Mouse (Mus musculus) neutrophil, adult 5-6 weeks (primary cell): ENCODE results near the gene AB124611. TPM values are rescaled to one million over a fixed set of nuclear protein-coding genes. Genes with fewer than 3 reads are reported as not detected.

Source experiments
- ATAC-seq: fragments of 151-379, 151-347 bp; 2 replicates; pipeline ENCODE4 v1.8.0; 2017; ENCODE audit warnings: mild to moderate bottlenecking, moderate TSS enrichment; ENCODE audit not compliant: insufficient number of reproducible peaks, poor library complexity, low FRiP score, severe bottlenecking; ENCODE audit errors: extremely low read depth
- total RNA-seq: library from RNA; stranded (forward); fragments of 200-1000 nt; gene quantifications from 2 replicates; pipeline ENCODE4 v1.2.3, GENCODE M21; 2017

AB124611 gene
- total RNA-seq, 1 experiment from 2014 or later = 333 TPM

DNA sequence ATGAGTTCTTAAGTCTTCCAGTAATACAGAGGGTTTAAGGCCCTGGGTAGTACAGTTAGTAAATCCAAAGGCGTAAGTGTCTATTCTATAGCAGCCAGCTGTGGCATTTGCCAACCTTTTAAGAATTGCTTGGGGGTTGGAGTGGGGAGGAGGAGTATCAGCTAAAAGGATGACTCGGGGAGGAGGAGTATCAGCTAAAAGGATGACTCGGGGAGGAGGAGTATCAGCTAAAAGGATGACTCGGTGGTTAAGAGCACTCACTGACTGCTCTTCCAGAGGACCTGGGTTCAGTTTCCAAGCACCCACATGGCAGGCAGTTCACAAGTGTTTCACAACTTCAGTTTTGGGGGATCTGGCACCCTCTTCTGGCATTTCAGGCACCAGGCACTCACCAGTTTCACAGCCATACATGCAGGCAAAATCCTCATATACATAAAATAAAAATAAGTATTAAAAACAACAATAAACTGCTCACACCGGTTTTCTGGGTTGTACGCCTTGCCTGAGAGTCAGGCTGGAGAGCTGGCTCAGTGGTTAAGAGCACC lies 29.3 kb downstream of the AB124611 start:
- ATAC-seq = no peak

DNA sequence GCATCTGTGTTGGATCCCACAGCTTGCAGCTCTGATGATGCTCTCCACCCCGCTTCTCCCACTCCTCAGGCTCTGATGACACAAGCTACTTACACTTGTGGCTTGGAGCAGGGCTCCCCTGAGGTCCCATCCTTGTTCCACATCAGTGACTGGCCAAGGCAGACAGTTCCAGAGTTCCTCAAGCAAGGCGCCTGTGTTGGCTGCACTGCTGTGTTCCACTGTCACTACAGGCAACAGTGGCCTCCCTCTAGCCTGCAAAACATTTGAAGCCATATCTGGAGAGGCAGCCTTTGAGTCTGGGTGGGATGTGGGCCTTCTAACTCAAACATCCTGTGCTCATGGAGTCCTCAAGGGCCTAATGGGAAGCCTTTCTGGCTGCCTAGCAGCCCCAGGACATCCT lies 31.0 kb downstream of the AB124611 start:
- no peak for ATAC-seq

DNA sequence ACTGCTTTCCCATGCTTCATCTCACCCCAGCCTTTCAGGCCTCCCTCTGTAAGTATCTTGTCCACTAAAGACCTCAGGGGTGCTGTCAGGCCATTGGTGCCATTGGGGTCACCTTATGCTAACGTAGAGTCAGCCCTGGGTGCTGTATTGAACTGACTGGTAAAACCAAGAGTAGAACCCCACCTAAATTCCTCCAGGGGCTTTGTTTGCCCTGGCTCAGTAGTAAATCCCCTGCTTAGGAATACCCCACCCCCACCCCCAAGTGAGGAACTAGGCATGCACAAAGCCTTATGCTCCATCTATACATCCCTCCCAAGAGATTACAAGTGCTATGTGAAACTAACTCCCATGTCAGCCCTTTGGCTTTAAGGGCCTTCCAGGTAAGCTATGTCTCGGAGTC lies 31.6 kb downstream of the AB124611 start:
- ATAC-seq = no peak

DNA sequence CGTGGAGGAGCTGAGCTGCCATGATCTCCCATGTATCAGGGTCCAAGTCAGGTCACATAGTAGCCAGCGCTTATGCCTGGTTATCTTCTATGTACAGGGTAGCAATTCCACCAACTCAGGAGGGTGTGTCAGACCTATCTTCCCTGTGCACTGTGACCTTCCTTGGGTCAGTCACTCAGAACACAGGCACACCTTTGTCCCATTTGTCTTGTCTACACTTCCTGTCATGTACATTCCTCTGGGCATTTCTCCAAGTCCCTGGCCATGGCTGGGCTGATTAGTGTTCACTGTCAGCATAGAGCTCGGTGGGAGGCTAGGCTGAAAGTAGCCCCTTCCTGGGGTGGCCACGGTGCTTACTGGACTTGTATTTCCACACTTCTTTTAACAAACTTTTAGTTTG lies 32.4 kb downstream of the AB124611 start:
- no peak for ATAC-seq

DNA sequence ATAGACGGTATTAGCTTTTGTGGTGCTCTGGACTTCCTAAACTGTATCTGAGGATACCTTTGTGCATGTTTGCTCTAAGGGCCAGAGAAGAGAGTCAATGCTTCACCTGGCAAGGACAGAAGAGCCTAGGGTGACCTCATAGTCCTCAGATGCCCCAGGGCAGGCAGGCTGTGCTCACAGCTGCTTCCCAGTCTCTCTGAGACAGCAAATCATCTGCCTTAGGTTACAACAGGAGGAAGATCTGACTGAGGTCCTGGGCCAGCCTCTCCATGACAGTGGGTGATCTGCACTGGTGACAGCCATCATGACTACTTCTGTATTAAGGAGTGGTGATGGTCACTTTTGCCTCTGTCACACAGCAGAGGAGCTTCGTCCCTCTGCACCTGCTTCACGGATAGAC lies 33.2 kb downstream of the AB124611 start:
- no peak for ATAC-seq

DNA sequence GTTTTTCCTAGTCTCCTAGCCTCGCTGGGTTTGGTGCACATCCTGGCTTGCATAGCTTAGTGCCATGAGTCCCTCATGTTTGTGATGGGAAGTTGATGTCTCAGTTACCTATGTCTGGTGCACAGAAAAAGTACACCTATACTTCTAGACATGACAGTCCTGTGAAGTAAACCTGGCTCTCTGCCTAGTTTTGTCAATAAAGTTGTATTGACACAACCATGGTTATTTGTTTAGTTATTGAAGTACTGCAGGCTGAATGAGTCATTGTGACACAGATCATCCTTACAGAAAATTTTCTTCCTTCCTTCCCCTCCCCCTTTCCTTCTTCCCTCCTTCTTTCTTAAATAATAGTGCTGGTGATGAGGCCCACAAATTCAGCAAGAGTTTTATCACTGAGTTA lies 38.4 kb downstream of the AB124611 start:
- ATAC-seq = no peak

DNA sequence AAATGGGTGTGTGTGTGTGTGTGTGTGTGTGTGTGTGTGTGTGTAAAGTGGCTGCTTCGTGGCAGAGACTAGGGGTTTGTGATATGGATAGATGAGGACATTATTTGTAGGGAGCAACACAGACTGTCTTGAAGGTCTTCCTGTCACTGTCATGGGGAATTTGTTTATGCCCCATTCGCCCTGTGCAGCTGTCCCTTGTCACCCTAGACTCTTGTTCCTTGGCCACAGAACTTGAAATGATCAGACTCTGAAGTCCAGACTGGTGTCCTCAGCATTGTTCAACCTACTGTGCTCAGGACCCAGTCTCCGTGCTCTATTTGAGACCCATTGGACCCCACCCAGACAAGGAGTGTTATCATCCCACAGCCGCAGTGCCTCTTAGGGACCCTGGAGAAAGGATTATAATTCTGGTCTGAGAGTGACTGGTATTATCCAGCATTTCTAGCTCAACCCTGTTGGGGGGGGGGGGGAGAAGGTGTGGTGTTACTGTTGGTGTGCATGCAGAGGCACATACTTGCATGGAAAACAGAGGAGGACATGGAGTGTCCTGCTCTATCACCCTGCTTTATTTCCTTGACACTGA lies 39.1 kb downstream of the AB124611 start:
- ATAC-seq = no peak

DNA sequence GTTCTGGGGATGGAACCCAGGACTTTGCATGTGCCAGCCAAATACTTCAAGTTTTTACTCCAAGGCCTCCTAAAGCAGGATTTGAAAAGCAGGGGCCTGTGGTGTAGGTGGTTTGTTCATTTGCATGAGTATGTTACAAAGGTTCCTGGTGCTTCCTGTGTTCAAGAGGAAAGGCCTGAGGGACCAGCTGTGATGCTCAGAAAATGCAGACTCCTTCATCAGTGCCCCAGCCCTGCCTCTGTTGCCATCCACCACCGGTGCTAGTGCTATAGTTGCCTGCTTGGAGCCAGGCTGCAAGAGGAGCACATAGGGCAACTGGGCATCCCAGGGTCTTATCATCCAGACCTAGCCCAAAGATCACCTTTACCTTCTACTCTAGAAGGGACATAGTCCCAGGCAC lies 40.6 kb downstream of the AB124611 start:
- ATAC-seq = no peak

DNA sequence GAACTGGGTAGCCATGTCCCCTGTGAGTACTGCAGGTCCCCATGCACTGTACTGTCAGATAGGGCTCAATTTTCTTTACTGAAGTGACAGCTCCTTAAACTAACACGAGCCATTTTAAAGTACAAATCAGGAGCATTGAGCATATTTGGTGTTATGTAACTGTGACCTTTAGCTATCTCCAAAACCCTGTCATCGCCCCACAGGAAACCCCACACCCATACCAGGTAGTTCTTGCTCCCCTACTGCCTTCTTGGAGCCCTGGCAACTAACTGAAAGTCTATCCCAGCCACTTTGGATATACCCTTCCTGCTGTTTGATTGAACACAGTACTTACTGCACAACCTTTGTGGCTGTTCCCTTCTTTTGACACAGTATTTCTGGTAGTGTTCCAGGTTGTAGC lies 41.1 kb downstream of the AB124611 start:
- no peak for ATAC-seq

DNA sequence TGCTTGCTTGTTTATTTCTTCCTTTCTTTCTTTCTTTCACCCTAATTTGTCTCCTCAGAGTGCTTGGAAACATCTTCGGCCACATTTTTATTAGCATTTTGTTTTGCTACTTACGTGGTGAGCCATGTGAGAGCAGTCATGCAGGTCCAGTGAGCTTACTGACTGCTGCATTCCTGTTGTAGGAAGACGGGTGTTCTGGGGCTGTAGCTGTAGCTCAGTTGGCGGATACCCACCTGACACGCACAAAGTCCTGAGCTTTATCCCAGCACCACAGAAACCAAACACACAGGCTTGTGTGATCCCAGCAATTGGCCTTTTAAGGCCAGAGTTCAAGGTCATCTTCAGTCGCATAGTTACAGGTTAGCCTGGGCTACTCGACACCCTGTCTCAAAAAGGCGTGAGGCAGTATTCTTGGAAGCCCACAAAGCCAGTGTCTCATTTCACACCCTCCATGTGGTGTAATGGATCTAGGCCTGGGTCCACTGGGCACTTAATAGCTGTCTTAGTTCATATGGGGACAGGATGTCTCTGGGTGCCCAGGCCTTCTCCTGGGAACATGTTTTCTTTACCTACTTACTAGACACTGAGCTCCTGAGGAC lies 42.8 kb downstream of the AB124611 start:
- no peak for ATAC-seq

DNA sequence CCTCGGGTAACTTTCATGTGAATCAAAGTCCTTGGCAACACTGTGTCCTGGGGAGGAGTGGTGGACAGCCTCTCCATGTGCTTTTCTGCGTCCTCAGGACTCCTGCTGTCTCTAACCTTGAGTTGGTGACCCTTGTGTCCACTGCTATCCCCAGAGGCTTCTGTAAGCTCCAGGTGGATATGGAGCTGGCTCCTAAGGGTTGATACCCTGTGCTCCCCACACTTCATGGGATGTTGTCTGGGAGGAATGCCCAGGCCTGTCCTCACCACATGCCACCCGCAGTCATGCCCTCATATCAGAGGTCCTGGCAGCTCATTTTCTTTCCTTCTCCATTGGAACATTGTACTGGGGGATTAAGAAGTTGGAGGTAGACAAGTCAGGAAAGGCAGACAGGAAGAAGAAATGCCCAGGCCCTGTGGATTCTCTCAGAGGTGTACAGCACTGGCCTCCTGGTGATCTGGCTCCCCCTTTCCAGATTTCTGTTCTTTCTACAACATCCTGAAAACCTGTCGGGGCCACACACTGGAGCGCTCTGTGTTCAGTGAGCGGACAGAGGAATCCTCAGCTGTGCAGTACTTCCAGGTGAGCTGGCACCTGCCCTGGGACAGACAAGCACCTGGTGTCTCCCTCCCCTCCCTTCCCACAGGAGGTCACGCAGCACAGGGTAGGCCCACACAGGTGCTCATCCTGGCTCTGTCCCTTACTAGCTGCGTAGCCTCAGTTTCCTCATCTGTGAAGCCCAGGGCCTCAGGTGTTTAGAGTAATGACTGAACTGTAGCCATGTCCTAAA lies 48.2 kb downstream of the AB124611 start:
- no peak for ATAC-seq

DNA sequence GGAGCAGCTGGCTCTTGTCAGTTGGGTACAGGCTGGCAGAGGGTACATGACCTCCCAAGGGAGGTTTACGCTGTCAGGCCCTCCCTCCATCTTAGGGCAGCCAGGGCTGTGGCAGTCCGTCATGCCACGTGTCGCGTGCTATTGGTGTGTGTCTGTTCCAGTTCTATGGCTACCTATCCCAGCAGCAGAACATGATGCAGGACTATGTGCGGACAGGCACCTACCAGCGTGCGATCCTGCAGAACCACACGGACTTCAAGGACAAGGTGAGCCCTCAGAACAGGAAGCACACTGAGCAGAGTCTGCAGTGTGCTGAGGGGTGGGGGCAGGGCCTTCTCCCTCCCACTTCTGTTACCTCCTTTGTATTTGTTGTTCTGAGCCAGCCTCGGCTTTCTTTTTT lies 49.3 kb downstream of the AB124611 start:
- ATAC-seq = no peak

DNA sequence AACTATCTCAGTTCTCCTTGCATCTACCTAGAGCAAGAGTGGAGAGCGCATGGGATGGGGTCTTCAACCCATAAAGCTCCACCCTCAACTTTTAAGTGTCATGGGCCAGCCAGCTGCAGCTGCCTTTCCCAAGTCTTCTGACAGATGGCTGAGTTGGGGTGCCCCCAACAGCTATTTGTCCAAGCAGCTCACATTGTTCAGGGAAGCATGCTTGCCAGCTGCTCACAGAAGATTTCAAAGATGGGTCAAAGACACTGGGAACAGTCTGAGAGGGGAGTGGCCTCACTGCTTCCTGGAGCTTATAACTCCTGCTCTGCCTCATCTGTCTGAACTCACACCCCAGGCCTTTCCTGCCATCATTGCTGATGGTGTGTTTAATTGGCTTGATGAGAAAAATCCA lies 50.3 kb downstream of the AB124611 start:
- ATAC-seq = no peak

DNA sequence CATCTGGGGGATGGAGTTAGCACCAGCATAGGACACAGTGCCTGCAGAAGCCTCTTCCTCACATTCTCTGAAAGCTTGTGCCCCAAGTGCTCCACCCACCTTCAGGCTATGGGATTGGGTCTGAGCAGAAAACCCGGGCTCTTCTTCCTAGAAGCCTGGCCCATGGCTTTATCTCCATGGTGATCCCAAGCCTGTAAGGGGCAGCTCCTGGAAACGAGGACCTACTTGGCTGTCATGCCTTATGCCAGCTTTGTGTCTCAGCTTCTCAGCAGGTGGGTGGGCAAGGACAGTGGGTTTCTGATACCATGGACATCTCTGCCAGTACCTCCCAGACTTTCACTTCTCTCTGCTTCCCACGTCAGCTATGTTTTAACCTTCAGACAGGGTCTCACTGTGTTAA lies 52.2 kb downstream of the AB124611 start:
- no peak for ATAC-seq

DNA sequence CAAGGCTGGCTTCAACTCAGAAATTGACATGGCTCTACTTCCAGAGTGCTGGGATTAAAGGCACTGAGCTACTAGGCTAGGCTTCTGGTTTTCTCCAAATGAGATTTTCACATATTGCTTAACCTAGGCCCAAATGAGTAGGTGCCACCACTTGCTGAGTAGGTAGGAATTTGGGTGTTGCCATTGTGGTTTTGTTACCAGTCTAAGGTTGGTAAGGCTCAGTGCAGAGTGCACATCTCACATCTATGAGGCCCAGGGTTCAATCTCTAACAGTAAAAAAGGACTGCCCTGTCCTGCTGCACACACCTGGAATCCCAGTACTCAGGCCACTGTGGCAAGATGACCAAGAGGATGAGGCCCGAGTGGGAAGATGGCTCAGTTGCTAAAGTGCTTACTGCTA lies 59.4 kb downstream of the AB124611 start:
- no peak for ATAC-seq

DNA sequence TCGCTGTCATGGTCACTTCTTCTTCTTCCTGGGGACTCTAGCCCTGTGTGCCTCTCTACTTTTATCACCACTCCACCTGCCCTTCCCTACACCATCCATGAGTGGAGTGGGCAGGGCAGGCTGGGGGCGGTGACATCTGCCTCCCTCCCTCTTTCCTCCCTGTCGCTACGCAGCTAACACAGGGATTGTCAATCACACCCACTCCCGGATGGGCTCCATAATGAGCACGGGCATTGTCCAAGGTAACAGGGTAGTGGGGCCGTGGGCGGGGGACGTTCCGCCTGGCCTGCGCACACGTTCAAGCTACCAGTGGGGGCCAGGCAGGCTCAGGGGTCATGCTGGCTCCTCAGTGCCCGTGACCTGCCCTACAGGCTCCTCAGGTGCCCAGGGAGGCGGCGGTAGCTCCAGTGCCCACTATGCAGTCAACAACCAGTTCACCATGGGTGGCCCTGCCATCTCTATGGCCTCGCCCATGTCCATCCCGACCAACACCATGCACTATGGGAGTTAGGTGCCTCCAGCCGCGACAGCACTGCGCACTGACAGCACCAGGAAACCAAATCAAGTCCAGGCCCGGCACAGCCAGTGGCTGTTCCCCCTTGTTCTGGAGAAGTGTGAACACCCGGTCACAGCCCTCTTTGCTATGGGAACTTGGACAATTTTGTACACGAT lies 61.8 kb downstream of the AB124611 start:
- ATAC-seq = no peak

DNA sequence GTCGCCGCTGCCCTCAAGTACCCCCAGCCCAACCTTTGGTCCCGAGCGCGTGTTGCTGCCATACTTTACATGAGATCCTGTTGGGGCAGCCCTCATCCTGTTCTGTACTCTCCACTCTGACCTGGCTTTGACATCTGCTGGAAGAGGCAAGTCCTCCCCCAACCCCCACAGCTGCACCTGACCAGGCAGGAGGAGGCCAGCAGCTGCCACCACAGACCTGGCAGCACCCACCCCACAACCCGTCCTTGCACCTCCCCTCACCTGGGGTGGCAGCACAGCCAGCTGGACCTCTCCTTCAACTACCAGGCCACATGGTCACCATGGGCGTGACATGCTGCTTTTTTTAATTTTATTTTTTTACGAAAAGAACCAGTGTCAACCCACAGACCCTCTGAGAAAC lies 62.4 kb downstream of the AB124611 start:
- no peak for ATAC-seq

DNA sequence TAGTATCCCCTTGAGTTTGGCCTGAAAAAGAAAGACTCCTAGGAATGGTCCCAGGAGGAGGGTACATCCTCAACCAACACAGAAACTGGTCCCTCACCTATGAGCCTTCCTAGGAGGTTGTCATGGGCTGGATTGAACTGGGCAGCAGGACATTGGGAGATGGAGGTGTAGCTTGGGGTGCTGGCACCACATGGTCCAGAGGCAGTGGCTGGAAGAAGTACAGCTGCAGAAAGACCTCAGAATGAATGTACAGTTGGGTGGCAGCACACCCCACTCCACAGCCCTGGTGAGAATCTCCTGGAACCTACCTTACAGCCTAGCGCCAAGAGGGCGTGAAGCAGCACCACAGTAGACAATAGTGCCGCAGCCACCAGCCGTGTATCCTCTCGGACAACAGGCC lies 63.6 kb downstream of the AB124611 start:
- ATAC-seq = no peak

DNA sequence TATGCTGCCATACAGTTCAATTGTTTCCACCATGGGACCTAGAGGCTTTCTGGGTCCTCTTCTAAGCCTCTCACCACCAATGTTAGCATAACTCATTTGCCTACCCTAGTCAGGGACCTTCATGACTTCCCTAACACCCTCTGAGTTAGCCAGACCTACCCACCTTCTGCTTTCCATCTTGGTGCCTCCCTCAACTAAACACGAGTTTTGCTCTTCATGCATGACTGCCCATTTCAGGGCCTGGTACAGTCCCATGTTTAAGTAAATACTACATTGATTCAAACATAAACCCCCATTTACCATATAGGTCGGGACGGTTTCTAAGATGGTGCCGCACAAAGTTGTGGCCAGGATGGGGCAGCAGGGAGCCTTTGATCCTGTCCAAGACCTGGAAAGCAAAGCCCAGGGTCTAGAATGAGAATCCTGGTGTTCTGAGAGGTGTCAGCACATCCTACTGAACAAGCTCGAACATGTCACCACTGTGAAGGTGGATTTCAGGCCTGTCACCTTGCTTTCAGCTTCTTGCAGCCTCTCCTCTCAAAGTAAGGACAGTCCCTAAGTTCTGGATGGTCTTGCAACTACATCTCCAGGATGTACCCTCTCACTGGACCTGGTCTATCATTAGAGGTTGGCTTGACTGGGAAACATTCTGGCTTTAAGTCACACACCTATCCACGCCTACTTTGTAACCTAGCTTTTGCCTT lies 65.3 kb downstream of the AB124611 start:
- no peak for ATAC-seq
